Comparison of ENCODE assay signal across 22 mouse cellular contexts in the genomic region with DNA sequence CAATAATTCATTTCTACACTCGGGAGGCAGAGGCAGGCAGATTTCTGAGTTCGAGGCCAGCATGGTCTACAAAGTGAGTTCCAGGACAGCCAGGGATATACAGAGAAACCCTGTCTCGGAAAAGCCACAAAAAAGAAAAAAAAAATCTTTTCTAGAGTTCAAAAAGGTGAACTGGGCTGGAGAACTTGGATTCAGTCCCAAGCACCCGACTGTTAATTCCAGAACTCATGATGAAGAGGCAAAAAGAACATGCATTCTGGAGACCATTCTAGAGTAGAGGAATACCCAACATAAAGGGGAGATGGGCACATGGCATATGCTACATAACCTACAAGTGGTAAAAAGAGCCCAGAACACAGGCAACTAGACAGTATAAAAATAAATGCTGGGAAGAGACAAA.
"Had no signal": no experiment of that assay in that cellular context is flagged by ENCODE, and none has a peak within 500 bp of the region (broad histone marks: within the 10 kb centered on the region; RNA-seq: fewer than 3 reads in every experiment).

No protein-coding gene starts in this region.

- DNase-seq: layer of hippocampus, adult 9-11 months; lung, embryonic 14.5 days; right cerebral cortex, adult 18-20 months; right cerebral cortex, postnatal 14 days; right cerebral cortex, postnatal 4 days; thymus, adult 2 months; thymus, postnatal 14 days; thymus, postnatal 4 days had no signal

- H3K27me3 ChIP-seq: limb, embryonic 13.5 days; midbrain, embryonic 12.5 days; midbrain, embryonic 15.5 days; neural tube, embryonic 12.5 days; neural tube, embryonic 15.5 days had no signal

- H3K4me2 ChIP-seq: limb, embryonic 13.5 days; lung, embryonic 14.5 days; midbrain, embryonic 12.5 days; midbrain, embryonic 15.5 days; neural tube, embryonic 12.5 days had no signal

- H3K36me3 ChIP-seq: limb, embryonic 10.5 days; midbrain, embryonic 12.5 days; midbrain, embryonic 15.5 days; neural tube, embryonic 12.5 days; neural tube, embryonic 15.5 days had no signal

- H3K4me3 ChIP-seq: layer of hippocampus, adult 2 months; limb, embryonic 10.5 days; limb, embryonic 13.5 days; midbrain, embryonic 12.5 days; midbrain, embryonic 15.5 days; neural tube, embryonic 12.5 days; neural tube, embryonic 15.5 days had no signal

- H3K9me3 ChIP-seq: limb, embryonic 10.5 days; limb, embryonic 13.5 days; midbrain, embryonic 12.5 days; midbrain, embryonic 15.5 days; neural tube, embryonic 12.5 days; neural tube, embryonic 15.5 days had no signal

- ATAC-seq: hindbrain, postnatal 0 days; inflammation-experienced regulatory T-cells, adult 6 months; lung, postnatal 0 days; midbrain, embryonic 15.5 days had no signal

- H3K27ac ChIP-seq: hindbrain, postnatal 0 days; kidney, postnatal 0 days; layer of hippocampus, adult 2 months; limb, embryonic 10.5 days; limb, embryonic 13.5 days; liver, embryonic 14.5 days; macrophage; midbrain, embryonic 12.5 days; midbrain, embryonic 15.5 days; neural tube, embryonic 12.5 days; neural tube, embryonic 15.5 days; stomach, postnatal 0 days had no signal

- H3K9ac ChIP-seq: limb, embryonic 13.5 days; liver, embryonic 14.5 days; lung, embryonic 14.5 days; midbrain, embryonic 12.5 days; midbrain, embryonic 15.5 days; neural tube, embryonic 12.5 days; neural tube, embryonic 15.5 days had no signal

- H3K4me1 ChIP-seq: neural tube, embryonic 12.5 days had no signal
